Mouse (Mus musculus): Measurements from ENCODE around the gene Cflar. TPM values are rescaled to one million over a fixed set of nuclear protein-coding genes. Genes with fewer than 3 reads are reported as not detected.
"Not testable (repeated sequence)": the region's sequence is repeated elsewhere in the genome, so short reads cannot be mapped to it uniquely, and the experiment has no call there.

The Cflar gene
- polyA plus RNA-seq, 1 experiment from 2014 or later: 29.9 TPM

DNA sequence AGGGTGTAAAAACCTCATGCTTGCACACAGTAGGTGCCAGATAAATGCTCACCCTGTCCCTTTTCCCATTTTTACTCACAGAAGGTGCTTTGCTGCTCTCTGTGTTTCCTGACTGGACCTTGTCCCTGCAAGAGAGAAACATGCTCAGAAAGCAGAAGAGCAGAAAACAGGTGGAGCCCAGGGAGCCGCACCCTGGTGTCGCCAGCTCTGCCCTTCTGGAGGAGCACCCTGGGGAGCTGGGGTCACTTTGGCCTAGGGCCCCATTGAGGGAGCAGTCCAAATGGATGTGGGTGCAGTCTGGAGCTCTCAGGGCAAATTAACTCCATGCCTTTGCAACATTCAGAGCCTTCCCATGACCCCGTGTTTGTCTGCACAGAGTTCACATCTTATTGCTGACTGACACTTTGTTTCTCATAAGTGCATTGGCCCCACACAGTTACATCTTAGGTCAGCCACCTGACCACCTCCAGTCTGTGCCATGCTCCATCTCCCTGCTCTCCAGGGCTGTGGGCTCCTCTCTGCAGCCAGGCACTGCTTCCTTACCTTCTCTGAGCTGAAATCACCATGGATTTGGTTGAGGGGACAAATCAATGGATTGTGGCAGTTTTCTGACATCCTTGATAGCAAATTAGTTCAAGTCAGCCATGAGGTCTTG lies 20.3 kb upstream of the Cflar start:
- 71% methylated on average over 2 of the region's 3 CpGs for WGBS
- not testable (repeated sequence) for H3K27ac ChIP-seq; H3K4me2 ChIP-seq; ATAC-seq (ENCODE audit: insufficient number of reproducible peaks, insufficient read depth, low FRiP score, low TSS enrichment, low read depth); H3K27me3 ChIP-seq; H3K36me3 ChIP-seq; H3K4me1 ChIP-seq (replicated peaks); H3K4me3 ChIP-seq (replicated peaks); H3K9me3 ChIP-seq; H3K9ac ChIP-seq (replicated peaks)

DNA sequence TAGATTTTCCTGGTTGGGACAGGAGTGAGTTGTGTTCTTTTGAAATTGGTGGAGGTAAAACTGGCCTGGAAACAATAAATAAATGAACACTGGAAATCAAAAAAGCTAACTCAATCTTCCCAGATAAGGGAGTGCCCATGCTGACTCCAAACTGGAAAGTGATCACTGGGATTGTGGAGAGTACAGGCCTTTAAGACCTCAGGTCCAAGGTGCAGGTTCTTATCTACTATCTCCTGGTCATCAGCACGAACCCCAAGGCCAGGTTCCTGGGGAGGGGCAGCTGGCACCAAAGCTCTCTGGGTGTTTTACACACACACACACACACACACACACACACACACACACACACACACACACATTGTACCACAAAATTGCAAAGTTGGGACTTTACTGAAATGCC lies 19.6 kb upstream of the Cflar start:
- not testable (repeated sequence) for H3K4me2 ChIP-seq; H3K4me1 ChIP-seq (replicated peaks); H3K4me3 ChIP-seq (replicated peaks); H3K27me3 ChIP-seq; ATAC-seq (ENCODE audit: insufficient number of reproducible peaks, insufficient read depth, low FRiP score, low TSS enrichment, low read depth); H3K36me3 ChIP-seq; H3K9me3 ChIP-seq; H3K27ac ChIP-seq; H3K9ac ChIP-seq (replicated peaks)
- 38% methylated on average over 1 of the region's 1 CpGs for WGBS

DNA sequence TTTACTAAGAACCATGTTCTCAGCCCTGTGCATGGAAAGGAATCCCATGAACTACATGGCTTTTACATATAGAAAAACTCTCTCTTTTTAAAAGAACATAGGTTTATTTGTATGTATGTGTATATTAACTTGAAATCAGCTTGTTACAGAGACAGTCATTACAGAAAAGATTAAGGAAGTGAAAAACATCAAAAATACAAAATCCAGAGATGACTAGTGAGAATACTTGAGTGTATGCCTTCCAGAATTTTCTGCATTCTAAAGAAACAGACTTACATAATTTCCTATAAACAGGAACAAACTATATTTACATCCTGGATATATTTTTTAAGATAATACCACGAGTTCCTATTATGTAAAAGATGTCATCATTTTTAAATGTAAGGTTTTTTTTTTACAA lies 17.6 kb upstream of the Cflar start:
- no peaks in the 10 kb centered on the region for H3K9me3 ChIP-seq
- no peak overlapping the region for H3K27ac ChIP-seq
- no peak overlapping the region for H3K9ac ChIP-seq (replicated peaks)
- WGBS: 79% methylated on average over 1 of the region's 1 CpGs
- H3K4me2 ChIP-seq: no peak overlapping the region
- no peak for ATAC-seq (ENCODE audit: insufficient number of reproducible peaks, insufficient read depth, low FRiP score, low TSS enrichment, low read depth)
- H3K4me1 ChIP-seq (replicated peaks): no peaks in the 10 kb centered on the region
- H3K27me3 ChIP-seq: no peaks in the 10 kb centered on the region
- no peaks in the 10 kb centered on the region for H3K36me3 ChIP-seq
- H3K4me3 ChIP-seq (replicated peaks): no peak overlapping the region

DNA sequence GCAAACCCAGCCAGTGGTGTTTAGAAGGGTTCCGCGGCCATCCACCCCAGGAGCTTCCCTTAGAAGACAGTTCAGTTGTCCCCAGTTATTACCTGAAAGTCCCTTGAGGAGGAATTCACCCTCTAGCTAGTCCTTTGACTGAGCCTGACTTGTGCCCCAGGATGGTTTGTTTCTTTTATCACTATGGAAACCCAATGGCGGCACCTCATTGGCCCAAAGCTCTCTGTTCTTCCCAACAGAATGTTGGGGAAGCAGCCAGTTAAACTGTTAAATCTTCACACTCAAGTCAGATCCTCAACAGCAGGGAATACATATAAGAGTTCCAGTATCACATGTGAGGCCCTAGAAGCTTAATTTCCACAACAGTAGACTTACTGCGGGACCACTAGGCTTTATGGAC lies 15.5 kb upstream of the Cflar start, which contains the start of gene Als2cr12:
Gene Als2cr12, minus strand, starts transcription at position 180 of the 400 bp plus-strand sequence.
- WGBS: 83% methylated on average over 4 of the region's 4 CpGs

DNA sequence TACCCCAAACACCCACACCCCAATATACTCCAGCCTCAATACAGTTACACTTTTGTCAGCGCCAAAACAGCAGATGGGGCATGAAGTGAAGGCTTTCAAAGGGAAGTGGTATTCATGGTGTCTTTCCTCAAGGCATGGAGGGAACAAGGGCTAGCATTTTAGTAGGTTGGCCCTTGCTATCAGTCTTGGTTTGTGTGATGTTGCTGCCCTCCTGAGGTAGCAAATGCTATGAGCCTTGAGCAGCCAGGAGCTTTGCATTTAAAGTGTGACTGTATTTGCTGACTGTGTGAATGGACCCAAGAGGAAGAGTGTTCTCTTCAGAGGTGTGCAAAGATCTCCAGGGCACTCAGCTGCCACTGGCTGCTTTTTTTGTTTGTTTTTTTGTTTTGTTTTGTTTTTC lies 13.7 kb upstream of the Cflar start:
- not testable (repeated sequence) for H3K36me3 ChIP-seq; ATAC-seq (ENCODE audit: insufficient number of reproducible peaks, insufficient read depth, low FRiP score, low TSS enrichment, low read depth); H3K4me3 ChIP-seq (replicated peaks); H3K4me2 ChIP-seq; H3K27ac ChIP-seq; H3K9me3 ChIP-seq; H3K9ac ChIP-seq (replicated peaks); H3K27me3 ChIP-seq; H3K4me1 ChIP-seq (replicated peaks)
- 64% methylated on average over 1 of the region's 1 CpGs for WGBS

More for the DNA sequence above, 15.5 kb upstream of the Cflar start, which contains the start of gene Als2cr12:
- not testable (repeated sequence) for H3K27ac ChIP-seq; H3K36me3 ChIP-seq; H3K27me3 ChIP-seq; H3K4me1 ChIP-seq (replicated peaks); H3K9ac ChIP-seq (replicated peaks); H3K4me3 ChIP-seq (replicated peaks); ATAC-seq (ENCODE audit: insufficient number of reproducible peaks, insufficient read depth, low FRiP score, low TSS enrichment, low read depth); H3K9me3 ChIP-seq; H3K4me2 ChIP-seq

GRCm38 (mm10) chr1:58698781-58699180 lies 12.5 kb upstream of the Cflar start:
- Histone ChIP-seq H3K4me2 (no peak overlapping the region), H3K36me3 (no peaks in the 10 kb centered on the region), H3K4me1 (replicated peaks) (no peaks in the 10 kb centered on the region), H3K27me3 (no peaks in the 10 kb centered on the region), H3K9me3 (no peaks in the 10 kb centered on the region), H3K9ac (replicated peaks) (no peak overlapping the region), H3K4me3 (replicated peaks) (no peak overlapping the region), H3K27ac (no peak overlapping the region)
- no peak for ATAC-seq (ENCODE audit: insufficient number of reproducible peaks, insufficient read depth, low FRiP score, low TSS enrichment, low read depth)
- 88% methylated on average over 4 of the region's 4 CpGs for WGBS

DNA sequence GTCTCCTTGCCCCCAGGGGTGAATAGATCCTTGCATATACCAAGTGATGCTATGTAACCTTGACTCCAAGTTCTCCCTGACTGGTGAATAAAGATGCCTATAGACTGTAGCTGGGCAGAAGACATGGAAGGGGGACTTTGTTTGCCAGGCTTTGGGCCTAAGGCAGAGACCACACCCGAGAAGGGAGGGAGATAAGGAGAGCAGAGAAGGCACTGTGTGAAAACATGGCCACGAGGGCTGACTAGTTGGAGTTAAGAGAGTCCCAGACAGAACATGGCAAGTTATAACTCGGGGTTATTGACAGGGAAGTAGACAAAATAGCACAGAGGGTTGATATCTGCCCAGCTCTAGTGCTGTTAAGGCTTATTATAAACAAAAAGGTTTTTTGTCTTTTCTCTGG lies 11.3 kb upstream of the Cflar start:
- no peaks in the 10 kb centered on the region for H3K27me3 ChIP-seq
- H3K9me3 ChIP-seq: no peaks in the 10 kb centered on the region
- H3K4me1 ChIP-seq (replicated peaks): no peaks in the 10 kb centered on the region
- no peak for ATAC-seq (ENCODE audit: insufficient number of reproducible peaks, insufficient read depth, low FRiP score, low TSS enrichment, low read depth)
- H3K4me3 ChIP-seq (replicated peaks): no peak overlapping the region
- 67% methylated on average over 3 of the region's 3 CpGs for WGBS
- H3K4me2 ChIP-seq: no peak overlapping the region
- no peak overlapping the region for H3K27ac ChIP-seq
- H3K36me3 ChIP-seq: no peaks in the 10 kb centered on the region
- no peak overlapping the region for H3K9ac ChIP-seq (replicated peaks)

- H3K4me3 ChIP-seq (replicated peaks); H3K36me3 ChIP-seq; H3K4me1 ChIP-seq (replicated peaks); ATAC-seq (ENCODE audit: insufficient number of reproducible peaks, insufficient read depth, low FRiP score, low TSS enrichment, low read depth); H3K27ac ChIP-seq; H3K27me3 ChIP-seq; H3K9ac ChIP-seq (replicated peaks); H3K9me3 ChIP-seq; H3K4me2 ChIP-seq: not testable (repeated sequence)
- 79% methylated on average over 5 of the region's 5 CpGs for WGBS
These were observed 10.6 kb upstream of the Cflar start for GRCm38 (mm10) chr1:58700580-58701162.

GRCm38 (mm10) chr1:58710043-58710442 lies 1.3 kb upstream of the Cflar start:
- H3K27me3 ChIP-seq; H3K9me3 ChIP-seq; H3K4me2 ChIP-seq; H3K4me3 ChIP-seq (replicated peaks); H3K36me3 ChIP-seq; ATAC-seq (ENCODE audit: insufficient number of reproducible peaks, insufficient read depth, low FRiP score, low TSS enrichment, low read depth); H3K27ac ChIP-seq; H3K9ac ChIP-seq (replicated peaks): not testable (repeated sequence)
- H3K4me1 ChIP-seq (replicated peaks): peaks cover 12% of the 10 kb centered on the region
- 86% methylated on average over 1 of the region's 1 CpGs for WGBS

DNA sequence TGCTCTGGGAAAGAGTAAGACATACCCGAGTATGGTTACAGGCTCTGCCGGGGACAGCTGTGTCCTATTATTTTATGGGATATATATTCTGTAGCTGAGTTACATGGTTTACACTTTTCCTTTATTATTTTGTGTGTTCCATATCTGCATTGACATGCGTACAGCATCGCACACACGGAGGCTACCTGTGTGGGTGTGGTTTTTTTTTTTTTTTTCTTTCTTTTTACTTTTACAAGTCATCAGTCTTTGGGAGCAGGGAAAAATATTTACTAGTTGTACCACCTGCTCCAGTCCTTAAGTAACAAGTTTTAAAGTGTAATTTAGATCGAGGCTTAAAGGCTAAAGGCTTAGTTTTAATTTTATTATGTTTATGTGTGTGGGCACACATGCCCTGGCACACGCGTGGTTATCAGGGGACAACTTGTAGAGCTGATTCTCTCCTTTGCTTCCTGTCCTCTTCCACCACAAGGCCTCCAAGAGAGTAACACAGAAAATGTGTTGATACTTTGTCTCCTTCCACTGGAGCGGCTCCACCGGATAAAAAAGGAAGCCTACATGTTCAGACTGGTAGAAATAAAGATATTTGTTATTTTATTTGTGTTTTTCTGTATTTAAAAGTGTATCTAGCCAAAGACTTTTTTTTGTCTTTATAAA lies 470 bp upstream of the Cflar start:
- H3K9me3 ChIP-seq: no peaks in the 10 kb centered on the region
- WGBS: 45% methylated on average over 10 of the region's 10 CpGs
- H3K4me2 ChIP-seq: peak overlapping the region; percentile 68
- peak overlapping the region; percentile 57 for H3K4me3 ChIP-seq (replicated peaks)
- H3K36me3 ChIP-seq: peaks cover 9% of the 10 kb centered on the region; the same call in 1 of the 2 replicates
- H3K27ac ChIP-seq: peak overlapping the region; percentile 99
- H3K9ac ChIP-seq (replicated peaks): peak overlapping the region; percentile 83
- peaks cover 12% of the 10 kb centered on the region for H3K4me1 ChIP-seq (replicated peaks)
- H3K27me3 ChIP-seq: no peaks in the 10 kb centered on the region
- ATAC-seq (ENCODE audit: insufficient number of reproducible peaks, insufficient read depth, low FRiP score, low TSS enrichment, low read depth): no peak

DNA sequence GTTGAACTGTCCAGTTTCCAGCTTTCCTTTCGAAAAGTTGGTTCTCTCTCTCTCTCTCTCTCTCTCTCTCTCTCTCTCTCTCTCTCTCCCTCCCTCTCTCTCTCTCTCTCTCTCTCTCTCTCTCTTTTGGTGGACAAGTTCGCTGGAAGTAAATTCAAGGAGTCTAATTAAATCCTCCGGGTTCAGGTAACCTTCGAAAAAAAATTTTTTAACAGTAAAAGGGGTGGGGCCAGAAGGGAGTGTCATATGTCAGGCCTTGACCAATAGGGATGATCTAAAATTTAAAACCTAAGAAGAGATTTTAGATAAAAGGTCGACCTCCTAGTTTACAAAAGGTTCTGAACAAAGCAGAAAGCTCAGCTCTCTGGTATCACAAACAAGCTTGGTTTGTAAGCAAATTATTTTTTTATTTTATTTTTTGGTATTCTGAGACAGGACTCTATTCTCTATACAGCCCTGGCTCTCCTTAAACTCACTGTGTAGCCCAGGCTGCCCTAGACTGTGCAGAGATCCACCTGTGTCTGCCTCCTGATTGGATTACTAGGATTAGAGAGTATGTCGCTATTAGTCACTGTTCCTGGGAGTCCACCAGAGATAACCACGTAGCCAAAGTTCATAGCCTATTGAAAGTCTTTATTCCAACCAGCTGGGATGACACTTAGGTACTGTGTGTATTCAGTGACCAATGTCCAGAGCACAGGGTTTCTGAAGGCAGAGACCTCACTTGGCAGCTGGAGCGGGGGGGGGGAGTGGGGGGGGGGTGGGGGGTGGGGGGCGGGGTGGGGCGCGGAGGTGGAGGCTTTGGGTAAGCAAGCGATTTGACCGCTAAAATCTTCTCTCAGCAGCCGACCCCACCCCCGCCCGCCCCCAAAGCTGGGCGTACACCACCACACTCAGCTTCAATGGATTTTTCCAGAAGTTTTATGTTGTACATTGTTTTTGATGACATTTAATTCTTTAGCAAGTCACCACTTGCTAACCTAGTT lies 1.1 kb downstream of the Cflar start:
- ATAC-seq (ENCODE audit: insufficient number of reproducible peaks, insufficient read depth, low FRiP score, low TSS enrichment, low read depth): peak; percentile 64
- Histone ChIP-seq H3K27me3 (no peaks in the 10 kb centered on the region), H3K27ac (peak overlapping the region; percentile 99), H3K36me3 (peaks cover 16% of the 10 kb centered on the region; the same call in 1 of the 2 replicates), H3K4me2 (peak overlapping the region; percentile 68), H3K4me1 (replicated peaks) (peaks cover 17% of the 10 kb centered on the region), H3K4me3 (replicated peaks) (peak overlapping the region; percentile 57), H3K9ac (replicated peaks) (peak overlapping the region; percentile 83; the same call in 1 of the 2 replicates), H3K9me3 (no peaks in the 10 kb centered on the region)
- WGBS: 3% methylated on average over 17 of the region's 17 CpGs
